Mouse (Mus musculus) G1E (cell line): ENCODE results near the gene Terf2ip.

Experiments
- CTCF ChIP-seq: IDR thresholded peaks from 2 replicates; pipeline ENCODE4 v1.5.1; 2012; ENCODE audit warnings: low read depth, low read length, inconsistent platforms, mixed read lengths
- GATA1 ChIP-seq: IDR thresholded peaks from 2 replicates; pipeline ENCODE4 v1.6.1; 2012; ENCODE audit warnings: borderline replicate concordance, low read length, inconsistent platforms, mixed read lengths
- POLR2AphosphoS5 ChIP-seq: IDR thresholded peaks from 2 replicates; pipeline ENCODE4 v1.6.1; 2012; ENCODE audit warnings: low read depth, low read length, inconsistent platforms; ENCODE audit not compliant: insufficient replicate concordance
- TAL1 ChIP-seq: conservative IDR thresholded peaks from 2 replicates; pipeline ENCODE4 v1.6.1; 2012; ENCODE audit warnings: low read depth, low read length, inconsistent platforms, mixed read lengths

GRCm38 (mm10) chr8:111991278-111991677, 19.9 kb upstream of the Terf2ip start:
- TF ChIP-seq TAL1 (no peak), CTCF (no peak), GATA1 (no peak), POLR2AphosphoS5 (no peak)
